ENCODE assay signal across 8 mouse cellular contexts in the genomic region with DNA sequence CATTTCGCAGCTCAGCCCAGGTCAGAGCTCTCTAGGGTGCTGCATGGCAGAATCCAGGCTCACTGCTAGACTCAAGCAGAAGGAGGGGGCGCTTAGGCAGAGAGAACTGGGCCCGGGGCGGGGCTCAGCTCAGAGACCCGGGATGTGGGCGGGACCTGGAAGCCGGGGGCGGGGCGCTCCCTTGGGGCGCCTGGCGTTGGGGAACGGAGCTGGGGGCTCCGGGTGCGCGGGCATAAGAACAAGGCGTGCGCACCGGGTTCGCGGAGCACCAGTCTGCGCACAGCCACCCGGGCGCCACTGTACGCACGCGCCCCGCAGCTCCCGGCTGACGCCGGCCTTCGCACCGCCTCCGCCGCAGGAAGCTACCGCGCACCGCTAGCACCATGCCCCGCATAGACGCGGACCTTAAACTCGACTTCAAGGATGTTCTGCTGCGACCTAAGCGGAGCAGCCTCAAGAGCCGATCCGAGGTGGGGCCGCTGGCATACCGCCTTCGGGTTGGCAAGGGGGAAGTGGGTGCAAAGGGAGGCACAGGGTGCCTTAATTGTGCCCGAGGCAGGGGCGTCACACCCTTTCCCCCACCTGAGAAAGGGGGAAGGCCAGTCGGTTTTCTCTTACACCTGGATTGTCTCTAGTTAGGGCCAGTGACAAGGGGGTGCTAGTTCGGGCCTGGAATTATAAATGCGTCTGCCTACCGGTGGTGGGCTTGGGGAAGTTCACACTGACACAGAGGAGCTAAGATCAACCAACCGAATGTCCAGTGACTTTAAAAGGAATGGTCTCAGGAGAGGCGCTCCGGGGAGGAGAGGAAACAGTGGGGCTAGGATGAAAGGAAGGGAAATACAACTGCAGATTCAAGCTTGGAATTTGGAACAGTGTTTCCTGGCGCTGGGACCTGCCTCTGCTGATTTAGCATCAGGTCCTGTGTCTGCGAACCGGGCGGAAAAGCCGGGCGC. TPM values are rescaled to one million over a fixed set of nuclear protein-coding genes. Genes with fewer than 3 reads are reported as not detected.
DNase-seq lines count a peak whose midpoint lies in the region; ATAC-seq and TF ChIP-seq lines count a peak whose summit lies in the region.

A gene (plus strand): TSS at position 171 of the 956 bp plus-strand sequence.

- 0 out of 2 replicates have a peak, but pooled peaks have one; percentile 20 for TF ChIP-seq POLR2A in brain, embryonic 14.5 days (IDR thresholded peaks at IDR 0.05; ENCODE audit: borderline replicate concordance, extremely low read depth, insufficient read depth, insufficient read length, poor library complexity, severe bottlenecking)

- peak; percentile 73 for ATAC-seq in heart, embryonic 14.5 days (ENCODE audit: insufficient number of reproducible peaks, insufficient read depth, low FRiP score, low read depth)
- peak; percentile 69 for ATAC-seq in liver, embryonic 15.5 days (ENCODE audit: insufficient read depth)
- peak; percentile 89 for ATAC-seq in neural tube, embryonic 13.5 days (ENCODE audit: low read depth)

- H3K4me1 ChIP-seq in forebrain, embryonic 10.5 days = peaks cover 41% of the 10 kb centered on the region
- peaks cover 23 to 38% of the 10 kb centered on the region in 2 experiments for H3K4me1 ChIP-seq in heart, embryonic 14.5 days (ENCODE audit: control insufficient read depth in 2 of 2, insufficient read depth in 2 of 2, low read length in 2 of 2)
- H3K4me1 ChIP-seq in liver, embryonic 15.5 days (replicated peaks) = peaks cover 75% of the 10 kb centered on the region
- peaks cover 26% of the 10 kb centered on the region for H3K4me1 ChIP-seq in neural tube, embryonic 13.5 days (replicated peaks)

- H3K36me3 ChIP-seq in forebrain, embryonic 10.5 days (replicated peaks) = no peaks in the 10 kb centered on the region
- H3K36me3 ChIP-seq in heart, embryonic 14.5 days (ENCODE audit: control insufficient read depth, insufficient read depth, low read length) = no peaks in the 10 kb centered on the region
- peaks cover 4% of the 10 kb centered on the region for H3K36me3 ChIP-seq in liver, embryonic 15.5 days (replicated peaks)
- H3K36me3 ChIP-seq in neural tube, embryonic 13.5 days = no peaks in the 10 kb centered on the region

- WGBS in forebrain, embryonic 10.5 days = under 1% methylated on average over 58 of the region's 63 CpGs
- 2% methylated on average over 63 of the region's 63 CpGs for WGBS in heart, embryonic 14.5 days
- under 1% methylated on average over 63 of the region's 63 CpGs for WGBS in liver, embryonic 15.5 days (ENCODE audit: insufficient replicate concordance)
- under 1% methylated on average over 62 of the region's 63 CpGs for WGBS in neural tube, embryonic 13.5 days

- H3K27me3 ChIP-seq in forebrain, embryonic 10.5 days (ENCODE audit: poor library complexity, severe bottlenecking) = peaks cover 48% of the 10 kb centered on the region
- H3K27me3 ChIP-seq in heart, embryonic 14.5 days (ENCODE audit: control insufficient read depth, insufficient read depth, low read length) = no peaks in the 10 kb centered on the region
- peaks cover 3% of the 10 kb centered on the region; the same call in 1 of the 2 replicates for H3K27me3 ChIP-seq in liver, embryonic 15.5 days
- H3K27me3 ChIP-seq in neural tube, embryonic 13.5 days = no peaks in the 10 kb centered on the region

- peak within 1 kb of the TSS; percentile 70 for H3K4me3 ChIP-seq in forebrain, embryonic 10.5 days
- H3K4me3 ChIP-seq in heart, embryonic 14.5 days (ENCODE audit: control insufficient read depth in 1 of 2, insufficient read depth in 1 of 2, low read depth in 1 of 2, low read length in 2 of 2) = peak within 1 kb of the TSS; percentile 67 to 89
- H3K4me3 ChIP-seq in liver, embryonic 15.5 days (replicated peaks) = peak within 1 kb of the TSS; percentile 86
- peak within 1 kb of the TSS; percentile 53 for H3K4me3 ChIP-seq in neural tube, embryonic 13.5 days

- no peaks in the 10 kb centered on the region; the same call in 1 of the 2 replicates for H3K9me3 ChIP-seq in forebrain, embryonic 10.5 days
- H3K9me3 ChIP-seq in heart, embryonic 14.5 days (ENCODE audit: control insufficient read depth, low read length) = no peaks in the 10 kb centered on the region
- no peaks in the 10 kb centered on the region for H3K9me3 ChIP-seq in liver, embryonic 15.5 days (replicated peaks)
- H3K9me3 ChIP-seq in neural tube, embryonic 13.5 days = no peaks in the 10 kb centered on the region

- TF ChIP-seq CTCF in brain, embryonic 14.5 days (IDR thresholded peaks at IDR 0.05; ENCODE audit: borderline replicate concordance, extremely low read depth, insufficient read depth, insufficient read length) = no peak

- peak; percentile 29 for DNase-seq in CD4-positive helper T cell, adult 2 months (ENCODE audit: low read depth, low spot score)
- peak; percentile 90 for DNase-seq in brain, embryonic 14.5 days (ENCODE audit: low read depth)
- peak; percentile 69 for DNase-seq in forebrain, embryonic 10.5 days (ENCODE audit: extremely low spot score, low spot score)
- peak; percentile 91 to 93 for DNase-seq in kidney, postnatal 25 days
- peak; percentile 72 for DNase-seq in testis, postnatal 14 days (ENCODE audit: low spot score)

- peak within 1 kb of the TSS; percentile 89 for H3K9ac ChIP-seq in heart, embryonic 14.5 days (ENCODE audit: low read length)
- H3K9ac ChIP-seq in liver, embryonic 15.5 days = peak within 1 kb of the TSS; percentile 94
- peak within 1 kb of the TSS; percentile 84 for H3K9ac ChIP-seq in neural tube, embryonic 13.5 days

- H3K27ac ChIP-seq in forebrain, embryonic 10.5 days = peak within 1 kb of the TSS; percentile 84
- H3K27ac ChIP-seq in heart, embryonic 14.5 days (replicated peaks in 1 of 2; ENCODE audit: control insufficient read depth in 1 of 2, insufficient read depth in 1 of 2, low read depth in 2 of 2, low read length in 2 of 2) = peak within 1 kb of the TSS; percentile 96 to 97
- peak within 1 kb of the TSS; percentile 95 for H3K27ac ChIP-seq in liver, embryonic 15.5 days (replicated peaks)
- H3K27ac ChIP-seq in neural tube, embryonic 13.5 days (replicated peaks) = peak within 1 kb of the TSS; percentile 66

- H3K4me2 ChIP-seq in heart, embryonic 14.5 days (ENCODE audit: low read length) = peak within 1 kb of the TSS; percentile 83
- H3K4me2 ChIP-seq in liver, embryonic 15.5 days = peak within 1 kb of the TSS; percentile 77
- peak within 1 kb of the TSS; percentile 93 for H3K4me2 ChIP-seq in neural tube, embryonic 13.5 days

RNA-seq across cellular contexts. Expression of the gene that starts here (rescaled TPM):
- 16.8 and 19.9 TPM in 2 replicates for polyA plus RNA-seq in brain, embryonic 14.5 days (2012; rRNA removed)
- polyA plus RNA-seq in forebrain, embryonic 10.5 days (2016; fragmentation: Nextera tagmentation; extraction: Ambion mirVana) = 27.3 and 31.5 TPM in 2 replicates
- polyA plus RNA-seq in heart, embryonic 14.5 days (2014; fragmentation: Nextera tagmentation; extraction: Ambion mirVana) = 202 and 210 TPM in 2 replicates
- polyA plus RNA-seq in liver, embryonic 15.5 days (2015; fragmentation: Nextera tagmentation; extraction: Ambion mirVana) = 265 and 273 TPM in 2 replicates
- 39.2 and 41.7 TPM in 2 replicates for polyA plus RNA-seq in neural tube, embryonic 13.5 days (2015; fragmentation: Nextera tagmentation; extraction: Ambion mirVana)

Comparison
In these comparisons a context has a peak if more than half of its experiments do, and no peak if none do; other contexts are left out.
1. Peak in every context shown above with its lines: DNase-seq, ATAC-seq, H3K4me3 ChIP-seq and H3K27ac ChIP-seq.
2. DNase-seq: peak in every context shown above with its lines; median percentile 92 in kidney, postnatal 25 days; 90 in brain, embryonic 14.5 days; 72 in testis, postnatal 14 days; 69 in forebrain, embryonic 10.5 days; 29 in CD4-positive helper T cell, adult 2 months.